Mouse (Mus musculus): ENCODE data around the gene Gm20388. TPM values are rescaled to one million over a fixed set of nuclear protein-coding genes. Genes with fewer than 3 reads are reported as not detected.

Gm20388 gene
- polyA plus RNA-seq, 2 experiments = 8.5 TPM; not detected in 1

DNA sequence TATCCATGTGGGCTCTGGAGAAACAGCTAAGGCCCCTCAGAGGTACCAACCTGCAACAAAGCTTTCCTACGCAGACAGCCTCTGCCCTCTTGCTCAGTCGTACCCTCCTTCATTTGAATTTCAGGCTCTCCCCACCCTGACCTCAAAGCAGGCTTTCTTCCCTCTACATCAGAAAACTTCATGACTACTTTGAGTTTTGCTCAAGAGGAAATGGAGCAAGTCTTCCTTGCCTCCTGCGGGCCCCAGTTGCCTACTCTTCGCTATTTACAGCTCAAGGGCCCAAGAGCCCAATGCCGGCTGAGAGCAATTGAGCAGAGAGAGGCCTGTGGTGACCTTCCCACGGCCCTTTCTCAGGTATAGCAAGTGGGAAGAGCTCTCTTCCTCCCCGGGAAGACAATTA lies 4451.9 kb downstream of the Gm20388 start:
- TF ChIP-seq EP300 (IDR thresholded peaks at IDR 0.05; ENCODE audit: low read depth) (no peak), CTCF (IDR thresholded peaks at IDR 0.05; ENCODE audit: low read depth) (no peak)
- H3K36me3 ChIP-seq (replicated peaks; ENCODE audit: control insufficient read depth, insufficient read depth, low read depth) = no peaks in the 10 kb centered on the region
- H3K4me3 ChIP-seq (ENCODE audit: insufficient read depth in 1 of 2, low read depth in 2 of 2, low read length in 2 of 2) = no peak overlapping the region
- no peak overlapping the region for H3K27ac ChIP-seq
- H3K9ac ChIP-seq (replicated peaks) = no peak overlapping the region
- no peak overlapping the region for H3K4me2 ChIP-seq (ENCODE audit: low read depth)
- ATAC-seq (ENCODE audit: insufficient read depth) (no peak), DNase-seq (ENCODE audit: low read depth in 3 of 3, low spot score in 3 of 3) (no peak)
- no peaks in the 10 kb centered on the region for H3K9me3 ChIP-seq (ENCODE audit: control insufficient read depth, low read length)
- H3K4me1 ChIP-seq (replicated peaks; ENCODE audit: control insufficient read depth in 2 of 2, insufficient read depth in 2 of 2, low read length in 1 of 2) = no peaks in the 10 kb centered on the region
- WGBS (ENCODE audit: insufficient replicate concordance) = 74% methylated on average over 7 of the region's 7 CpGs
- H3K27me3 ChIP-seq (ENCODE audit: control insufficient read depth, insufficient read depth, low read length) = no peaks in the 10 kb centered on the region

DNA sequence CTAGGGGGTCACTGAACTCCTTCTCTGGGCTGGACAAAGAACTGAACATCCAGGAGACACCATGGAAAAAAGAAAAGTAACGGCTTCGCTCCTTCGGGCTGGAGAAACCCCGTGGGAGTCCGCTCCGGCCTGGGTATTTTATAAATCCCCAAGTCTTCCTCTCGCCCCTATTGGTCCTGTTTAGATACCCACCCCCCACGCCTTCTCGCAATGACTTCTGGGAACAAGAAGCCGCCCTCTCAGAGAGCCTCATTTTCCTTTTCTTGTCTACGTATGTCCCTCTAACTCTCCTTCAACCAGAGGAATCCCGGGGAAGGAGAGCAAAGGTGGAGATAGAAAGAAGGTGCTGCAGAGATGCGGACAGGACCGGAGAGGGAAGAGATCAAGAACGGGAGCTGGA lies 4452.7 kb downstream of the Gm20388 start:
- TF ChIP-seq EP300 (IDR thresholded peaks at IDR 0.05; ENCODE audit: low read depth) (no peak), CTCF (IDR thresholded peaks at IDR 0.05; ENCODE audit: low read depth) (no peak)
- Histone ChIP-seq H3K27me3 (ENCODE audit: control insufficient read depth, insufficient read depth, low read length) (no peaks in the 10 kb centered on the region), H3K36me3 (replicated peaks; ENCODE audit: control insufficient read depth, insufficient read depth, low read depth) (no peaks in the 10 kb centered on the region), H3K4me2 (ENCODE audit: low read depth) (no peak overlapping the region), H3K9ac (replicated peaks) (no peak overlapping the region), H3K4me1 (replicated peaks; ENCODE audit: control insufficient read depth in 2 of 2, insufficient read depth in 2 of 2, low read length in 1 of 2) (no peaks in the 10 kb centered on the region), H3K9me3 (ENCODE audit: control insufficient read depth, low read length) (no peaks in the 10 kb centered on the region), H3K4me3 (ENCODE audit: insufficient read depth in 1 of 2, low read depth in 2 of 2, low read length in 2 of 2) (no peak overlapping the region), H3K27ac (no peak overlapping the region)
- ATAC-seq (ENCODE audit: insufficient read depth) = no peak
- DNase-seq (ENCODE audit: low read depth in 3 of 3, low spot score in 3 of 3) = no peak
- 78% methylated on average over 15 of the region's 15 CpGs for WGBS (ENCODE audit: insufficient replicate concordance)

DNA sequence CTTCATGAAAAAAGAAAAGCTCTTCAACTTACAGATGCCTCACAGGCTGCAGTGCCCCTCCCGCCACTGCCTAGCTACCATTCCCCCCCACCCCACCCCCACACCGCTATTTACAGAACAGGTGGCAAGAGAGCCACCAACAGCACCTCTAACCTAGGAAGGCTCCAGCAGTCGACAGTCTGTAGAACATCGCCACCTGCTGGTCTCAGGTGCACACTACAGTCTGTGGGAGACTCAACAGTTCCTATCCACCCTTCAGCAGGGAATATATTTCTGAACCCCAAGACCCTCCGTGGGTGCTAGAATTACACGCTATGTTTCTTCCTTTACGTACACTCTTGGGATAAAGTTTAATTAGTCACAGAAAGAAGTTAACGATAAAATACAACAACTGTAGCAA lies 4457.6 kb downstream of the Gm20388 start:
- Histone ChIP-seq H3K4me1 (replicated peaks; ENCODE audit: control insufficient read depth in 2 of 2, insufficient read depth in 2 of 2, low read length in 1 of 2) (no peaks in the 10 kb centered on the region), H3K27ac (no peak overlapping the region), H3K36me3 (replicated peaks; ENCODE audit: control insufficient read depth, insufficient read depth, low read depth) (no peaks in the 10 kb centered on the region), H3K27me3 (ENCODE audit: control insufficient read depth, insufficient read depth, low read length) (no peaks in the 10 kb centered on the region), H3K4me3 (ENCODE audit: insufficient read depth in 1 of 2, low read depth in 2 of 2, low read length in 2 of 2) (no peak overlapping the region), H3K4me2 (ENCODE audit: low read depth) (no peak overlapping the region), H3K9ac (replicated peaks) (no peak overlapping the region), H3K9me3 (ENCODE audit: control insufficient read depth, low read length) (no peaks in the 10 kb centered on the region)
- peak; percentile 92 for TF ChIP-seq CTCF (IDR thresholded peaks at IDR 0.05; ENCODE audit: low read depth)
- TF ChIP-seq EP300 (IDR thresholded peaks at IDR 0.05; ENCODE audit: low read depth) = no peak
- DNase-seq (ENCODE audit: low read depth in 3 of 3, low spot score in 3 of 3) (peak; percentile 4 to 47 (median 29)), ATAC-seq (ENCODE audit: insufficient read depth) (no peak)
- WGBS (ENCODE audit: insufficient replicate concordance) = 11% methylated on average over 8 of the region's 8 CpGs

DNA sequence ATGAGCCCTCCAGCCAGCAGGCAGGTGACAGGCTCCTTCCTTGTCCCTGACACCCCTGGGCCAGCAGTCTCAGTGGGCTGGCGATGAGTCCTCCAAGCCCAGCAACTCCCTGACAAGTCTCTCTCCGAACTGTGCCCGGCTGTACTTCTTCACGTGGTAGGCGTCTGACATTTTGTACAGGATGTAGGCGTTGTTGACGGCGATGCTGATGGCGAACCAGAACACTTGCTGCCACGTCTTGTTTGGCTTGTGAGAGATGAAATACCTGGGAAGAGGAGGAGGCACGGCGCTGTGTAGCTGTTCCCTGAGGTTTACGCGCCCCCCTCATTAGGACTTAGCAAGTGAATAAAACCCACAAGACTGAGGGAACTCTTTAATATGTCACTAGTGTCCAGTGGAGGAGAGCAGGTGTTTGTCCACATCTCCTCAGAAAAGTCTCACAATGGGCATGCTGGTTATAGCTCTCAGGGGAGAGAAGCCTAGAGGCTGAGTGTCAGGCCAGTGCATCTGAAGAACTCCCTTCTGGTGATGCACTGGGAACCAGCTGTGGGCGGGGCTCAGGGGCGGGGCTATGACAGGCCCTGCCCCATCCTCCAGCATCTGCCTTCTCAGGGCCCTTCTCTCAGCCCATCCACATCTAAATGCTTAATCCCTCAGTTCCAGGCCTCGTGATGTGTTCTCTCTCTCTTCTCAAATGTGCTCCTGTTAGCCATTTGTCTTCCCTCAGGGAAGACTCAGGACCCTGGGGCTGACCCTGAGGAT lies 4460.0 kb downstream of the Gm20388 start:
- no peaks in the 10 kb centered on the region for H3K36me3 ChIP-seq (replicated peaks; ENCODE audit: control insufficient read depth, insufficient read depth, low read depth)
- TF ChIP-seq CTCF (IDR thresholded peaks at IDR 0.05; ENCODE audit: low read depth) (no peak), EP300 (IDR thresholded peaks at IDR 0.05; ENCODE audit: low read depth) (no peak)
- ATAC-seq (ENCODE audit: insufficient read depth) (no peak), DNase-seq (ENCODE audit: low read depth in 3 of 3, low spot score in 3 of 3) (no peak)
- H3K4me3 ChIP-seq (ENCODE audit: insufficient read depth in 1 of 2, low read depth in 2 of 2, low read length in 2 of 2) = no peak overlapping the region
- H3K9me3 ChIP-seq (ENCODE audit: control insufficient read depth, low read length) = no peaks in the 10 kb centered on the region
- H3K27ac ChIP-seq = no peak overlapping the region
- no peaks in the 10 kb centered on the region for H3K27me3 ChIP-seq (ENCODE audit: control insufficient read depth, insufficient read depth, low read length)
- 69% methylated on average over 17 of the region's 17 CpGs for WGBS (ENCODE audit: insufficient replicate concordance)
- no peak overlapping the region for H3K9ac ChIP-seq (replicated peaks)
- H3K4me2 ChIP-seq (ENCODE audit: low read depth) = no peak overlapping the region
- no peaks in the 10 kb centered on the region for H3K4me1 ChIP-seq (replicated peaks; ENCODE audit: control insufficient read depth in 2 of 2, insufficient read depth in 2 of 2, low read length in 1 of 2)

- WGBS (ENCODE audit: insufficient replicate concordance) = 75% methylated on average over 22 of the region's 23 CpGs
- ATAC-seq (ENCODE audit: insufficient read depth) = no peak
Measured at GRCm38 (mm10) chr8:124371410-124372123, 4460.9 kb downstream of the Gm20388 start.

More at GRCm38 (mm10) chr8:124371410-124372123, 4460.9 kb downstream of the Gm20388 start:
- no peak for DNase-seq (ENCODE audit: low read depth in 3 of 3, low spot score in 3 of 3)
- H3K27me3 ChIP-seq (ENCODE audit: control insufficient read depth, insufficient read depth, low read length) = no peaks in the 10 kb centered on the region
- TF ChIP-seq EP300 (IDR thresholded peaks at IDR 0.05; ENCODE audit: low read depth) (no peak), CTCF (IDR thresholded peaks at IDR 0.05; ENCODE audit: low read depth) (no peak)
- no peak overlapping the region for H3K27ac ChIP-seq
- H3K9ac ChIP-seq (replicated peaks) = no peak overlapping the region
- no peaks in the 10 kb centered on the region for H3K36me3 ChIP-seq (replicated peaks; ENCODE audit: control insufficient read depth, insufficient read depth, low read depth)
- H3K4me3 ChIP-seq (ENCODE audit: insufficient read depth in 1 of 2, low read depth in 2 of 2, low read length in 2 of 2) = no peak overlapping the region
- no peaks in the 10 kb centered on the region for H3K4me1 ChIP-seq (replicated peaks; ENCODE audit: control insufficient read depth in 2 of 2, insufficient read depth in 2 of 2, low read length in 1 of 2)
- H3K9me3 ChIP-seq (ENCODE audit: control insufficient read depth, low read length) = no peaks in the 10 kb centered on the region
- no peak overlapping the region for H3K4me2 ChIP-seq (ENCODE audit: low read depth)

Measured in liver, embryonic 14.5 days (tissue).